In genomic region chr5:30959198-30959854, GRCm38 (mm10) we compare ENCODE assay signal across 8 mouse cellular contexts. TPM values are rescaled to one million over a fixed set of nuclear protein-coding genes. Genes with fewer than 3 reads are reported as not detected.
DNase-seq lines count a peak whose midpoint lies in the region; ATAC-seq and TF ChIP-seq lines count a peak whose summit lies in the region.

No protein-coding gene starts in this region.

- peak overlapping the region; percentile 89 for H3K4me2 ChIP-seq in forebrain, embryonic 14.5 days (ENCODE audit: low read length)
- peak overlapping the region; percentile 89 for H3K4me2 ChIP-seq in neural tube, embryonic 13.5 days

- ATAC-seq in forebrain, embryonic 14.5 days, result no peak
- no peak for ATAC-seq in neural tube, embryonic 13.5 days (ENCODE audit: low read depth)

- intact Hi-C loops in left cerebral cortex, postnatal 10 days (cut with DNase I), result no loop called here
- intact Hi-C loops in left cerebral cortex, postnatal 14 days (cut with DNase I), result loop anchor here (10.0 kb wide), 1 partner anchor 235 kb away; the partner anchor contains the start of genes Eif2b4 and Snx17

- TF ChIP-seq POLR2A in thymus, adult 2 months (IDR thresholded peaks at IDR 0.05; ENCODE audit: control insufficient read depth, extremely low read depth, insufficient read depth, low read length, poor library complexity), result no peak

- no peak overlapping the region for H3K27ac ChIP-seq in thymus, adult 2 months (ENCODE audit: control insufficient read depth, insufficient read depth, low read length)
- H3K27ac ChIP-seq in forebrain, embryonic 14.5 days (ENCODE audit: low read depth, low read length), result peak overlapping the region; percentile 82; the same call in 1 of the 2 replicates
- peak overlapping the region; percentile 85 for H3K27ac ChIP-seq in neural tube, embryonic 13.5 days (replicated peaks)

- no peak for TF ChIP-seq CTCF in thymus, adult 2 months (IDR thresholded peaks at IDR 0.05; ENCODE audit: borderline replicate concordance, control insufficient read depth, extremely low read depth, insufficient read depth, low read length, poor library complexity)

- H3K4me1 ChIP-seq in thymus, adult 2 months (replicated peaks; ENCODE audit: control insufficient read depth, insufficient read depth, low read length), result peaks cover 25% of the 10 kb centered on the region
- peaks cover 22% of the 10 kb centered on the region for H3K4me1 ChIP-seq in forebrain, embryonic 14.5 days (ENCODE audit: control insufficient read depth, insufficient read depth, low read length)
- peaks cover 26% of the 10 kb centered on the region for H3K4me1 ChIP-seq in neural tube, embryonic 13.5 days (replicated peaks)

- WGBS in thymus, adult 2 months, result 34% methylated on average over 19 of the region's 19 CpGs
- WGBS in forebrain, embryonic 14.5 days, result 43% methylated on average over 19 of the region's 19 CpGs
- 39% methylated on average over 19 of the region's 19 CpGs for WGBS in neural tube, embryonic 13.5 days

- peak overlapping the region; percentile 91 for H3K9ac ChIP-seq in forebrain, embryonic 14.5 days (ENCODE audit: low read length)
- peak overlapping the region; percentile 91 for H3K9ac ChIP-seq in neural tube, embryonic 13.5 days

- DNase-seq in thymus, adult 2 months, result no peak
- no peak for DNase-seq in thymus, postnatal 14 days
- no peak for DNase-seq in forebrain, embryonic 14.5 days (ENCODE audit: low spot score)
- DNase-seq in kidney, postnatal 4 days, result peak; percentile 48 to 69
- no peak for DNase-seq in left cerebral cortex, postnatal 10 days (ENCODE audit: extremely low spot score in 1 of 2, low spot score in 2 of 2)
- DNase-seq in left cerebral cortex, postnatal 14 days (ENCODE audit: low spot score in 2 of 2), result no peak
- no peak for DNase-seq in left cerebral cortex, adult 18-20 months (ENCODE audit: low spot score in 2 of 2)

- H3K9me3 ChIP-seq in forebrain, embryonic 14.5 days (replicated peaks; ENCODE audit: control insufficient read depth, low read length), result no peaks in the 10 kb centered on the region
- no peaks in the 10 kb centered on the region for H3K9me3 ChIP-seq in neural tube, embryonic 13.5 days

- peaks cover 29% of the 10 kb centered on the region for H3K36me3 ChIP-seq in thymus, adult 2 months (ENCODE audit: control insufficient read depth, insufficient read depth, low read length)
- peaks cover 33% of the 10 kb centered on the region for H3K36me3 ChIP-seq in forebrain, embryonic 14.5 days (ENCODE audit: control insufficient read depth, insufficient read depth, low read length)
- H3K36me3 ChIP-seq in neural tube, embryonic 13.5 days, result peaks cover 35% of the 10 kb centered on the region

- no peaks in the 10 kb centered on the region for H3K27me3 ChIP-seq in thymus, adult 2 months (ENCODE audit: control insufficient read depth, insufficient read depth, low read length)
- no peaks in the 10 kb centered on the region for H3K27me3 ChIP-seq in forebrain, embryonic 14.5 days (replicated peaks; ENCODE audit: control insufficient read depth, insufficient read depth, low read length)
- peaks cover 4% of the 10 kb centered on the region; the same call in 1 of the 2 replicates for H3K27me3 ChIP-seq in neural tube, embryonic 13.5 days

- peak overlapping the region; percentile 66 for H3K4me3 ChIP-seq in thymus, adult 2 months (ENCODE audit: control insufficient read depth, insufficient read depth, low read length)
- peak overlapping the region; percentile 87 for H3K4me3 ChIP-seq in forebrain, embryonic 14.5 days (ENCODE audit: low read depth, low read length)
- peak overlapping the region; percentile 78 for H3K4me3 ChIP-seq in neural tube, embryonic 13.5 days

RNA-seq across cellular contexts. Expression of gene Preb, which starts 0.8 kb away (rescaled TPM):
- polyA plus RNA-seq in thymus, adult 2 months (2012; rRNA removed), result 401 and 419 TPM in 2 replicates
- 79.3 and 92.0 TPM in 2 replicates for polyA plus RNA-seq in forebrain, embryonic 14.5 days (2014; fragmentation: Nextera tagmentation; extraction: Ambion mirVana)
- 117 and 120 TPM in 2 replicates for polyA plus RNA-seq in neural tube, embryonic 13.5 days (2015; fragmentation: Nextera tagmentation; extraction: Ambion mirVana)
- 100 to 1,000 TPM; 116 to 122 TPM for total RNA-seq in left cerebral cortex, postnatal 10 days (2021)
- 100 to 1,000 TPM; 122 to 140 TPM for total RNA-seq in left cerebral cortex, postnatal 14 days (2021)
- total RNA-seq in left cerebral cortex, adult 18-20 months (2021), result 100 to 1,000 TPM; 121 to 133 TPM

RNA-seq across cellular contexts. Expression of gene Tcf23, which starts 9.1 kb away (rescaled TPM):
- polyA plus RNA-seq in thymus, adult 2 months (2012; rRNA removed), result 0.06 and 0.18 TPM in 2 replicates
- not detected in 2 replicates for polyA plus RNA-seq in forebrain, embryonic 14.5 days (2014; fragmentation: Nextera tagmentation; extraction: Ambion mirVana)
- not detected in 2 replicates for polyA plus RNA-seq in neural tube, embryonic 13.5 days (2015; fragmentation: Nextera tagmentation; extraction: Ambion mirVana)
- total RNA-seq in left cerebral cortex, postnatal 10 days (2021), result under 1 TPM; 0.08 to 0.24 TPM
- total RNA-seq in left cerebral cortex, postnatal 14 days (2021), result under 1 TPM in 1 of 2 experiments, not detected in 1; 0.09 TPM
- under 1 TPM; 0.14 to 0.16 TPM for total RNA-seq in left cerebral cortex, adult 18-20 months (2021)

RNA-seq across cellular contexts. Expression of gene Cgref1, which starts 13.9 kb away (rescaled TPM):
- polyA plus RNA-seq in thymus, adult 2 months (2012; rRNA removed), result 0.31 and 0.70 TPM in 2 replicates
- 21.4 and 26.2 TPM in 2 replicates for polyA plus RNA-seq in forebrain, embryonic 14.5 days (2014; fragmentation: Nextera tagmentation; extraction: Ambion mirVana)
- polyA plus RNA-seq in neural tube, embryonic 13.5 days (2015; fragmentation: Nextera tagmentation; extraction: Ambion mirVana), result 33.7 and 38.1 TPM in 2 replicates
- 10 to 100 TPM; 61.1 to 62.5 TPM for total RNA-seq in left cerebral cortex, postnatal 10 days (2021)
- total RNA-seq in left cerebral cortex, postnatal 14 days (2021), result 10 to 100 TPM; 33.2 to 35.3 TPM
- 10 to 100 TPM; 26.1 to 28.6 TPM for total RNA-seq in left cerebral cortex, adult 18-20 months (2021)

RNA-seq across cellular contexts. Expression of gene Khk, which starts 38.1 kb away (rescaled TPM):
- polyA plus RNA-seq in thymus, adult 2 months (2012; rRNA removed), result 28.3 and 32.0 TPM in 2 replicates
- polyA plus RNA-seq in forebrain, embryonic 14.5 days (2014; fragmentation: Nextera tagmentation; extraction: Ambion mirVana), result 8.3 and 11.2 TPM in 2 replicates
- 11.4 and 11.9 TPM in 2 replicates for polyA plus RNA-seq in neural tube, embryonic 13.5 days (2015; fragmentation: Nextera tagmentation; extraction: Ambion mirVana)
- 1 to 10 TPM; 7.3 to 8.0 TPM for total RNA-seq in left cerebral cortex, postnatal 10 days (2021)
- 1 to 10 TPM; 8.3 to 9.1 TPM for total RNA-seq in left cerebral cortex, postnatal 14 days (2021)
- total RNA-seq in left cerebral cortex, adult 18-20 months (2021), result 10 to 100 TPM; 15.8 to 19.3 TPM

RNA-seq across cellular contexts. Expression of gene Emilin1, which starts 46.1 kb away (rescaled TPM):
- polyA plus RNA-seq in thymus, adult 2 months (2012; rRNA removed), result 44.6 and 57.5 TPM in 2 replicates
- polyA plus RNA-seq in forebrain, embryonic 14.5 days (2014; fragmentation: Nextera tagmentation; extraction: Ambion mirVana), result 8.6 and 11.6 TPM in 2 replicates
- 30.7 and 43.9 TPM in 2 replicates for polyA plus RNA-seq in neural tube, embryonic 13.5 days (2015; fragmentation: Nextera tagmentation; extraction: Ambion mirVana)
- 1 to 10 TPM; 5.1 to 5.5 TPM for total RNA-seq in left cerebral cortex, postnatal 10 days (2021)
- total RNA-seq in left cerebral cortex, postnatal 14 days (2021), result 1 to 10 TPM; 4.5 to 4.9 TPM
- 1 to 10 TPM; 2.6 to 3.6 TPM for total RNA-seq in left cerebral cortex, adult 18-20 months (2021)

Comparison
In these comparisons a context has a peak if more than half of its experiments do, and no peak if none do; other contexts are left out.
1. DNase-seq: peak in kidney, postnatal 4 days (2 of 2); none in thymus, adult 2 months (single experiment), thymus, postnatal 14 days (single experiment), forebrain, embryonic 14.5 days (single experiment), left cerebral cortex, postnatal 10 days (0 of 2), left cerebral cortex, postnatal 14 days (0 of 2) and left cerebral cortex, adult 18-20 months (0 of 2).
2. Peak in every context shown above with its lines, with median percentiles within 50 percentile points of each other: H3K4me3 ChIP-seq.